Mouse (Mus musculus) liver, postnatal 0 days (tissue): ENCODE data around the gene Fbxw5. TPM values are rescaled to one million over a fixed set of nuclear protein-coding genes. Genes with fewer than 3 reads are reported as not detected.

Experiments
- ATAC-seq: fragments of 200-750 bp; cut with Nextera tagmentation; 2 replicates; pipeline ENCODE4 v1.8.0; 2017; ENCODE audit warnings: mild to moderate bottlenecking, moderate library complexity
- DNase-seq: peaks from one replicate; pipeline ENCODE4 v3.0.0-alpha.2; 2016
- H3K27ac ChIP-seq: fragments of 300-500 bp; sonication (generic); 2 replicates; pipeline ENCODE4 v1.5.1; 2014; ENCODE audit warnings: antibody characterized with exemption, moderate library complexity, mild to moderate bottlenecking, low read depth
- H3K27me3 ChIP-seq: fragments of 300-500 bp; sonication (generic); 2 replicates; pipeline ENCODE4 v1.6.1; 2014; ENCODE audit warnings: low read length, control low read depth, mixed read lengths; ENCODE audit not compliant: insufficient read depth
- H3K36me3 ChIP-seq: fragments of 300-500 bp; sonication (generic); replicated peaks from 2 replicates; pipeline ENCODE4 v1.6.1; 2014; ENCODE audit warnings: mild to moderate bottlenecking, control low read depth, low read length, moderate library complexity, mixed read lengths; ENCODE audit not compliant: insufficient read depth
- H3K4me1 ChIP-seq: fragments of 300-500 bp; sonication (generic); 2 replicates; pipeline ENCODE4 v1.6.1; 2014; ENCODE audit warnings: antibody characterized with exemption, mild to moderate bottlenecking, control low read depth; ENCODE audit not compliant: insufficient read depth
- H3K4me2 ChIP-seq: fragments of 300-500 bp; sonication (generic); 2 replicates; pipeline ENCODE4 v1.6.1; 2014; ENCODE audit warnings: low read depth, mild to moderate bottlenecking, low read length, moderate library complexity, mixed read lengths
- H3K4me3 ChIP-seq: fragments of 300-500 bp; sonication (generic); 2 replicates; pipeline ENCODE4 v1.5.1; 2014; ENCODE audit warnings: low read depth, low read length
- H3K9ac ChIP-seq: fragments of 300-500 bp; sonication (generic); replicated peaks from 2 replicates; pipeline ENCODE4 v1.6.1; 2014; ENCODE audit warnings: mild to moderate bottlenecking, moderate library complexity
- H3K9me3 ChIP-seq: fragments of 300-500 bp; sonication (generic); 2 replicates; pipeline ENCODE4 v1.6.1; 2016; ENCODE audit warnings: mild to moderate bottlenecking, control low read depth, low read length, mixed read lengths
- CTCF ChIP-seq: sonication (generic); IDR thresholded peaks from 2 replicates; pipeline ENCODE4 v1.5.1; 2016; ENCODE audit warnings: antibody characterized with exemption, low read depth
- EP300 ChIP-seq: IDR thresholded peaks from 2 replicates; pipeline ENCODE4 v1.6.1; 2016; ENCODE audit warnings: antibody characterized with exemption, low read depth, mild to moderate bottlenecking
- WGBS: fragments of 180-500 bp; shearing (Covaris S2); extraction: QIAGEN DNeasy Blood & Tissue Kit; methylation state at CpG from one replicate; pipeline ENCODE4 v1.1.7; 2014; ENCODE audit not compliant: insufficient replicate concordance; 5-methylcytosine and 5-hydroxymethylcytosine counted together
- polyA plus RNA-seq: library from polyadenylated mRNA; unstranded; fragments of >200 nt; fragmentation: Nextera tagmentation; extraction: Ambion mirVana; gene quantifications from 2 replicates; pipeline ENCODE4 v1.2.1, GENCODE M21; 2015

Gene Fbxw5
- polyA plus RNA-seq, 1 experiment from 2014 or later = 26.9 TPM

- H3K9me3 ChIP-seq = no peaks in the 10 kb centered on the region
- WGBS = 90% methylated on average over 3 of the region's 3 CpGs
- no peak overlapping the region for H3K4me2 ChIP-seq
- no peak for DNase-seq
- no peaks in the 10 kb centered on the region for H3K36me3 ChIP-seq
- H3K9ac ChIP-seq = no peak overlapping the region
- H3K4me1 ChIP-seq = no peaks in the 10 kb centered on the region
- no peak for TF ChIP-seq EP300
- no peak for TF ChIP-seq CTCF
- ATAC-seq = no peak
- H3K4me3 ChIP-seq = no peak overlapping the region
- H3K27ac ChIP-seq = no peak overlapping the region
- H3K27me3 ChIP-seq = no peaks in the 10 kb centered on the region
Observed at GRCm38 (mm10) chr2:25477967-25478675, 22.4 kb upstream of the Fbxw5 start.

- Histone ChIP-seq H3K4me2 (no peak overlapping the region), H3K27ac (no peak overlapping the region), H3K4me3 (no peak overlapping the region), H3K27me3 (no peaks in the 10 kb centered on the region), H3K4me1 (0 out of 2 replicates have a peak, but pooled peaks cover 2% of the 10 kb centered on the region), H3K9ac (no peak overlapping the region), H3K9me3 (no peaks in the 10 kb centered on the region), H3K36me3 (no peaks in the 10 kb centered on the region)
- DNase-seq (no peak), ATAC-seq (no peak)
- WGBS = 61% methylated on average over 10 of the region's 10 CpGs
- no peak for TF ChIP-seq EP300
- no peak for TF ChIP-seq CTCF
Observed at GRCm38 (mm10) chr2:25479551-25480311, 20.8 kb upstream of the Fbxw5 start.

GRCm38 (mm10) chr2:25480541-25480940, 20.0 kb upstream of the Fbxw5 start:
- Histone ChIP-seq H3K27ac (no peak overlapping the region), H3K4me3 (no peak overlapping the region), H3K36me3 (no peaks in the 10 kb centered on the region), H3K27me3 (no peaks in the 10 kb centered on the region), H3K4me2 (no peak overlapping the region), H3K9me3 (no peaks in the 10 kb centered on the region), H3K9ac (no peak overlapping the region), H3K4me1 (peaks cover 8% of the 10 kb centered on the region; the same call in 1 of the 2 replicates)
- ATAC-seq = no peak
- TF ChIP-seq EP300 (no peak), CTCF (no peak)
- WGBS = 71% methylated on average over 1 of the region's 1 CpGs
- no peak for DNase-seq

- Histone ChIP-seq H3K36me3 (no peaks in the 10 kb centered on the region), H3K4me1 (peaks cover 9% of the 10 kb centered on the region; the same call in 1 of the 2 replicates), H3K27ac (no peak overlapping the region), H3K9ac (no peak overlapping the region), H3K4me2 (no peak overlapping the region), H3K27me3 (no peaks in the 10 kb centered on the region), H3K4me3 (no peak overlapping the region), H3K9me3 (no peaks in the 10 kb centered on the region)
- DNase-seq (peak; percentile 79), ATAC-seq (no peak)
- peak; percentile 74 for TF ChIP-seq CTCF
- no peak for TF ChIP-seq EP300
- WGBS = 8% methylated on average over 7 of the region's 7 CpGs
Observed at GRCm38 (mm10) chr2:25482969-25483368, 17.6 kb upstream of the Fbxw5 start.

GRCm38 (mm10) chr2:25484901-25485647, 15.5 kb upstream of the Fbxw5 start:
- Histone ChIP-seq H3K9me3 (no peaks in the 10 kb centered on the region), H3K36me3 (no peaks in the 10 kb centered on the region), H3K4me1 (peaks cover 9% of the 10 kb centered on the region; the same call in 1 of the 2 replicates), H3K27me3 (no peaks in the 10 kb centered on the region), H3K9ac (no peak overlapping the region), H3K4me3 (no peak overlapping the region), H3K27ac (peak overlapping the region; percentile 44; the same call in 1 of the 2 replicates), H3K4me2 (no peak overlapping the region)
- DNase-seq (peak; percentile 40), ATAC-seq (peak; percentile 87)
- TF ChIP-seq CTCF = no peak
- no peak for TF ChIP-seq EP300
- 54% methylated on average over 11 of the region's 11 CpGs for WGBS
